Mouse (Mus musculus) cerebellum, adult 2 months (tissue): ENCODE measurements around the gene Tpd52l1.

Source experiments
- CTCF ChIP-seq: fragments of 200-500 bp; IDR thresholded peaks from 2 replicates; pipeline ENCODE4 v1.5.1; 2011; ENCODE audit warnings: low read depth, mild to moderate bottlenecking, control low read depth, low read length, moderate library complexity, borderline replicate concordance; ENCODE audit not compliant: insufficient read depth
- POLR2A ChIP-seq: fragments of 200-500 bp; IDR thresholded peaks from 2 replicates; pipeline ENCODE4 v1.6.1; 2011; ENCODE audit warnings: low read length, control low read depth, borderline replicate concordance; ENCODE audit not compliant: insufficient read depth

DNA sequence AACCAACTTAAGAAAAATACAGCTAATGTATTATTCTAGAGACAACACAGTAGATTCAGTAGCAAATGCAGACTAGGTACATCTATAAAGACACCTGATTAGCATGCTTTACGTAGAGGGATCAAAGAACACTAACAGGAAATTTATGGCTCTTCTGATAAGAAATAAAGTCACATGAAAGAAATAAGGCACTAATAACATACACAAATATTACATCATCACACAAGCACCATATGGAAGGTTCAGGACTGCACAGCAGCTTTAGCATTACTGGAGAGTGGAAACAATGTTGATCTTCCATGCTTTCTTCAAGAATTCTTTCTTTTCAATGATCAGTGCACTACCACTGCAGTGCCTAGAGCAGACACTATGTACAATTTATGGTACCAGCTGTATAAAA, 48.5 kb upstream of the Tpd52l1 start:
- TF ChIP-seq CTCF (no peak), POLR2A (no peak)
